Mouse (Mus musculus) spleen, adult 2 months (tissue): Measurements from ENCODE around the gene Itprid2.

Source experiments
- CTCF ChIP-seq: fragments of 200-500 bp; IDR thresholded peaks from 2 replicates; pipeline ENCODE4 v1.5.1; 2011; ENCODE audit warnings: mild to moderate bottlenecking, inconsistent platforms; ENCODE audit not compliant: insufficient read depth, insufficient read length, insufficient replicate concordance; ENCODE audit errors: extremely low read depth
- POLR2A ChIP-seq: fragments of 200-500 bp; IDR thresholded peaks from 2 replicates; pipeline ENCODE4 v1.6.1; 2011; ENCODE audit warnings: low read depth, low read length, inconsistent platforms

- TF ChIP-seq CTCF: no peak
- TF ChIP-seq POLR2A: no peak
Observed at GRCm38 (mm10) chr2:79681672-79682071, 46.5 kb downstream of the Itprid2 start.
